Mouse (Mus musculus) heart, adult 2 months (tissue): ENCODE results near the gene Cntnap5c. TPM values are rescaled to one million over a fixed set of nuclear protein-coding genes. Genes with fewer than 3 reads are reported as not detected.

Source experiments
- DNase-seq, 2 experiments: peaks; one replicate each; pipeline ENCODE4 v3.0.0; 2021
- H3K27ac ChIP-seq: fragments of 200-600 bp; 2 replicates; pipeline ENCODE4 v1.8.1; 2022
- H3K27me3 ChIP-seq: fragments of 200-500 bp; 2 replicates; pipeline ENCODE4 v1.6.1; 2012; ENCODE audit warnings: mild to moderate bottlenecking, low read length, inconsistent platforms, mixed read lengths; ENCODE audit not compliant: control insufficient read depth, insufficient read depth
- H3K36me3 ChIP-seq: fragments of 200-500 bp; 2 replicates; pipeline ENCODE4 v1.6.1; 2012; ENCODE audit warnings: low read length, inconsistent platforms; ENCODE audit not compliant: control insufficient read depth, insufficient read depth
- H3K4me1 ChIP-seq: fragments of 200-500 bp; 2 replicates; pipeline ENCODE4 v1.6.1; 2011; ENCODE audit warnings: low read length; ENCODE audit not compliant: control insufficient read depth, insufficient read depth
- H3K4me3 ChIP-seq: fragments of 200-600 bp; 2 replicates; pipeline ENCODE4 v1.8.1; 2022
- H3K79me2 ChIP-seq: fragments of 200-500 bp; replicated peaks from 2 replicates; pipeline ENCODE4 v1.6.1; 2012; ENCODE audit warnings: mild to moderate bottlenecking, inconsistent platforms, low read length, moderate library complexity, mixed read lengths; ENCODE audit not compliant: control insufficient read depth, insufficient read depth
- H3K9ac ChIP-seq: fragments of 200-500 bp; 2 replicates; pipeline ENCODE4 v1.6.1; 2012; ENCODE audit warnings: low read depth, mild to moderate bottlenecking, control low read depth, inconsistent platforms, low read length, mixed read lengths
- CTCF ChIP-seq: fragments of 200-600 bp; IDR thresholded peaks from 2 replicates; pipeline ENCODE4 v1.8.1; 2022; ENCODE audit warnings: antibody characterized with exemption, mild to moderate bottlenecking, moderate library complexity
- EP300 ChIP-seq: fragments of 200-500 bp; IDR thresholded peaks from 2 replicates; pipeline ENCODE4 v1.6.1; 2011; ENCODE audit warnings: low read depth, low read length, control low read depth; ENCODE audit not compliant: insufficient read depth
- POLR2A ChIP-seq: fragments of 200-500 bp; IDR thresholded peaks from 2 replicates; pipeline ENCODE4 v1.6.1; 2011; ENCODE audit warnings: mild to moderate bottlenecking, low read depth, low read length, control low read depth; ENCODE audit not compliant: insufficient read depth
- WGBS: fragments of 180-500 bp; shearing (Covaris S2); methylation state at CpG from one replicate; pipeline ENCODE4 v1.1.7; 2018; 5-methylcytosine and 5-hydroxymethylcytosine counted together
- intact Hi-C: fragments of 180-260 bp; cut with DNase I; formaldehyde crosslinking; loops from one replicate; pipeline ENCODE4 v1.15.1; 2025
- polyA plus RNA-seq: library from polyadenylated mRNA; depleted of rRNA; stranded (reverse); fragments of >200 nt; gene quantifications from 2 replicates; pipeline ENCODE4 v1.2.3, GENCODE M21; 2012
- total RNA-seq, 2 experiments: library from RNA; stranded (reverse); gene quantifications; 2 replicates each; pipeline ENCODE4 v1.2.3; 2021

Cntnap5c gene
- total and polyA plus RNA-seq, 3 experiments: not detected

DNA sequence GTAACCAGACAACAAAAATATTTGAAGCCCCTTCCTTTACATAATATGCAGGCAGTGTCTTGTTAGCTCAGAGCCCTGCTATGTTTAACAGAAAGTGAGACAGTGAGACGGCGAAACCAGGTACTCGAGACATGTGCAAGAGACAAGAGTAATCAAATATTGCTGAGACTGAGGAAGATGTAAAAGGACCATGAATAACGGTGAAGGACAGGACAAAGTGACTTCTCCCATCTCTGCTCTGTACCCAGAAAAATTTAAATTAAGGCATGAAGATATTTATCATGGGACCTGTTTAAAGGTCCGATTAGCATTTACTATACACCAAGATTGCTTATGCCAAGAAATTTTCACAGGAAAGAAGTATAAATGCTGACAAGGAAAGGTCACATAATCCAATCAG, 233.5 kb downstream of the Cntnap5c start:
- H3K4me1 ChIP-seq: no peaks in the 10 kb centered on the region
- no peak overlapping the region for H3K4me3 ChIP-seq
- intact Hi-C loops: no loop called here
- WGBS: 81% methylated on average over 5 of the region's 5 CpGs
- TF ChIP-seq POLR2A (no peak), EP300 (no peak), CTCF (no peak)
- no peak for DNase-seq
- H3K27me3 ChIP-seq: no peaks in the 10 kb centered on the region
- no peak overlapping the region for H3K27ac ChIP-seq
- no peaks in the 10 kb centered on the region for H3K36me3 ChIP-seq
- H3K9ac ChIP-seq: no peak overlapping the region
- no peaks in the 10 kb centered on the region for H3K79me2 ChIP-seq

DNA sequence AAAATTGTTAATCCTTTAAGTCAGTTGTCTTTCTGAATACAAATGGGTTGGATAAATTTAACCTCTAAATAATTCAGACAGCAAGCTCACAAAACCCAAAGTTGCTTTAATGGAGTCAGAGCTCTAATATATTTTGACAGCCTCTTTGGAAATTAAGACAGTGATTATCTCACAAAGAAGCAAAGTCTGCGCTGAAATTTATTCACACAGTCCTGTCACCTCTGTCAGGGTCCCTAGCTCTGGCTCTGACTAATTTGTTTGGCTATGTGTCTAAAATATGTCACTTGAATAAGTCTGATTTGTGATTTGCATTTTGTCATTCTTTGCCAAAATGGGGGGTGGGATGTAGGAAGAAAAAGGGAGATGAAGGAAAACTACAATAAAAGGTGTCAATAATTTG, 234.0 kb downstream of the Cntnap5c start:
- WGBS: 80% methylated on average over 1 of the region's 1 CpGs
- H3K9ac ChIP-seq: no peak overlapping the region
- intact Hi-C loops: no loop called here
- H3K4me3 ChIP-seq: no peak overlapping the region
- H3K27me3 ChIP-seq: no peaks in the 10 kb centered on the region
- H3K27ac ChIP-seq: no peak overlapping the region
- no peaks in the 10 kb centered on the region for H3K79me2 ChIP-seq
- no peak for DNase-seq
- no peaks in the 10 kb centered on the region for H3K4me1 ChIP-seq
- no peaks in the 10 kb centered on the region for H3K36me3 ChIP-seq
- TF ChIP-seq EP300 (no peak), POLR2A (no peak), CTCF (no peak)

DNA sequence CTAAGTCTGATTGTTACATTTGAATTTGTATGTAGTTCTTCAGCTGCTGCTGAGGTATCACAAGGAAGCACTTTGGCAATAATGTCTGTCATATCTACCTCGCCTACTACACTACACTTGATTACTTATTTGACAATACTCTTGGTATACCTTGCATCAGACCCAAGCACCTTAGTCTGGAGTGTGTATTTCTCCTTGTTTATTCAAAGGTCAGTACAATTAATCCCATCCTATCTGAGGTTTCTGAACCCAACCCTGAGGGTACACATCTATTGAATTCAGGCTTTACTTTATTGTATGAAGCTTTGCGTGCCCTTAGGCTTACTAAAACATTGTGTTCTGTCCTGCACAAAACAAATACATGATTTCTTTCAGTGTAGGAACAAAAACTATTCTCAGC, 235.1 kb downstream of the Cntnap5c start:
- intact Hi-C loops: no loop called here
- Histone ChIP-seq H3K27me3 (no peaks in the 10 kb centered on the region), H3K4me3 (no peak overlapping the region), H3K36me3 (no peaks in the 10 kb centered on the region), H3K9ac (no peak overlapping the region), H3K4me1 (no peaks in the 10 kb centered on the region), H3K27ac (no peak overlapping the region), H3K79me2 (no peaks in the 10 kb centered on the region)
- no peak for DNase-seq
- 69% methylated on average over 2 of the region's 2 CpGs for WGBS
- TF ChIP-seq CTCF (no peak), EP300 (no peak), POLR2A (no peak)

DNA sequence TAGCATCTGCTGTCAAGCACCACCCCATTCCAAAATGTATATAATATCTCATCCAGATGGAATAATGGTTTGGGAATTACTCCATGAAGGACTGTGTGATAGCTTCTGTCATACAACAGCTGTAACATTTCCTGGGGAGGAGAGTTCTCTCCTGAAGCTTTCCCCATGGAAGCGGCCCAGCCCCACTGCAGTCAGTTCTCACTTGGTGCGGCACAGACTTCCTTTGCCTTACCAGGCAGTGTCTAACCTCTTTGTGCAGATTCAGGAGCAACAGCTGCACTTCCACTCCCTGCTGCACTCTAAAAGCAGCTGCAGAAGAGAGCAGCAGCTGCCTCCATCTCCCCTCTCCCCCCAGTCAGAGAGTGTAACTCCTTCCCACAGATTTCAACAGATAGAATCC, 271.8 kb downstream of the Cntnap5c start:
- Histone ChIP-seq H3K27me3 (no peaks in the 10 kb centered on the region), H3K27ac (no peak overlapping the region), H3K9ac (no peak overlapping the region), H3K4me3 (no peak overlapping the region), H3K79me2 (no peaks in the 10 kb centered on the region), H3K36me3 (no peaks in the 10 kb centered on the region), H3K4me1 (no peaks in the 10 kb centered on the region)
- WGBS: 48% methylated on average over 2 of the region's 2 CpGs
- TF ChIP-seq CTCF: no peak
- no peak for TF ChIP-seq POLR2A
- TF ChIP-seq EP300: no peak
- intact Hi-C loops: no loop called here
- no peak for DNase-seq

DNA sequence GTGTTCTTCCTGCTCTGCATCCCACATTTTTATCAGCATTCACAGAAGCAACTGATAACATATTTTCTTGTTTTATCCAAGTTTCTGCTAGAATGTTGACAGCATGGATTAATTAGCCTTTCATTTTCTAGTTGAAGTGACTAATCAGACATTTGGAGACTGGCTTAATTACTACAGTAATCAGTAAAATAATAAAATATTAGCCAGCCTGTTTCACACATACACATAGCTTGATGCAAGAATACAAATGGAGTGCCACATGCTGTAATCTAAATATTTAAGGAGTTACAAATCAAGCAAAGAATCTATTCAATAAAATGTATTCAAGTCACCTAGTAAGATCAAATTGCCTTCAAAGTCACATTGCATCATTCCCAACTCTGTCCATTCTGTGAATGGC, 275.8 kb downstream of the Cntnap5c start:
- TF ChIP-seq CTCF: no peak
- TF ChIP-seq EP300: no peak
- TF ChIP-seq POLR2A: no peak
- no peaks in the 10 kb centered on the region for H3K27me3 ChIP-seq
- no peak for DNase-seq
- H3K36me3 ChIP-seq: no peaks in the 10 kb centered on the region
- H3K4me3 ChIP-seq: no peak overlapping the region
- intact Hi-C loops: no loop called here
- no peak overlapping the region for H3K27ac ChIP-seq
- H3K9ac ChIP-seq: no peak overlapping the region
- no peaks in the 10 kb centered on the region for H3K79me2 ChIP-seq
- no peaks in the 10 kb centered on the region for H3K4me1 ChIP-seq

DNA sequence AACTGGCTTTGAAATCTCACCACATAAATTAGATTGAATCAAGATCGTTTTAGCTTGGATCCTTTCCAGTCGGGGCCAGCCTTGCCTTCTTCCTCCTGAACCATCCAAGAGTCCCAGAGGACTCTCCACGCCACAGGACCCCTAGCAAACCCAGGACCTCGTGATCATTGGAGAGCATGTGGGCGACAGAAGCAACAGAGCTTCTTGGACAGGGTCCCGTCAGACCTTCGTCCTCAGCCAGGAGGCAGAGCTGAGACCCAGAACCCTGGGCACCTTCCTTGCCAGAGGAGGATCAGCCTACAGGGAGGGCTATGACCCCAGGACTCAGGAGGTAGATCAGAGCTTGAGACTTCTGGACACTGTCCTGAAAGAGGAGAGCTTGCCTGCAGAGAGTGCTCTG, 300.5 kb downstream of the Cntnap5c start:
- H3K9ac ChIP-seq: no peak overlapping the region
- no peak overlapping the region for H3K4me3 ChIP-seq
- H3K4me1 ChIP-seq: no peaks in the 10 kb centered on the region
- no peaks in the 10 kb centered on the region for H3K79me2 ChIP-seq
- no peaks in the 10 kb centered on the region for H3K27me3 ChIP-seq
- no peaks in the 10 kb centered on the region for H3K36me3 ChIP-seq
- 68% methylated on average over 7 of the region's 7 CpGs for WGBS
- no peak for DNase-seq
- no peak overlapping the region for H3K27ac ChIP-seq
- TF ChIP-seq CTCF: no peak
- TF ChIP-seq POLR2A: no peak
- TF ChIP-seq EP300: no peak
- intact Hi-C loops: no loop called here
